Comparison of ENCODE assay signal across 15 mouse cellular contexts in genomic region chr16:95141510-95142394, GRCm38 (mm10).
DNase-seq lines count a peak whose midpoint lies in the region; ATAC-seq and TF ChIP-seq lines count a peak whose summit lies in the region.
"Had no signal": no experiment of that assay in that cellular context is flagged by ENCODE, and none has a peak within 500 bp of the region (broad histone marks: within the 10 kb centered on the region; RNA-seq: fewer than 3 reads in every experiment).

No protein-coding gene starts in this region.

- TF ChIP-seq CTCF in brain, embryonic 14.5 days (IDR thresholded peaks at IDR 0.05; ENCODE audit: borderline replicate concordance, extremely low read depth, insufficient read depth, insufficient read length), result no peak

- no peak overlapping the region for H3K4me3 ChIP-seq in hindbrain, embryonic 14.5 days (replicated peaks; ENCODE audit: low read length)
- H3K4me3 ChIP-seq in neural tube, embryonic 14.5 days (ENCODE audit: low read depth, low read length), result no peak overlapping the region
- H3K4me3 ChIP-seq: embryonic facial prominence, embryonic 15.5 days; heart, embryonic 13.5 days; limb, embryonic 12.5 days had no signal

- H3K36me3 ChIP-seq in hindbrain, embryonic 14.5 days (replicated peaks; ENCODE audit: control insufficient read depth, insufficient read depth), result no peaks in the 10 kb centered on the region
- H3K36me3 ChIP-seq in neural tube, embryonic 14.5 days (ENCODE audit: control insufficient read depth, insufficient read depth, low read length), result no peaks in the 10 kb centered on the region
- H3K36me3 ChIP-seq: embryonic facial prominence, embryonic 15.5 days; heart, embryonic 13.5 days; limb, embryonic 12.5 days had no signal

- H3K4me1 ChIP-seq in hindbrain, embryonic 14.5 days (replicated peaks; ENCODE audit: control insufficient read depth, insufficient read depth, low read length), result peaks cover 14% of the 10 kb centered on the region
- H3K4me1 ChIP-seq in neural tube, embryonic 14.5 days (ENCODE audit: control insufficient read depth, insufficient read depth, low read length), result peaks cover 7% of the 10 kb centered on the region; the same call in 1 of the 2 replicates
- H3K4me1 ChIP-seq: embryonic facial prominence, embryonic 15.5 days; heart, embryonic 13.5 days; limb, embryonic 12.5 days had no signal

- H3K4me2 ChIP-seq in hindbrain, embryonic 14.5 days (replicated peaks), result no peak overlapping the region
- no peak overlapping the region for H3K4me2 ChIP-seq in neural tube, embryonic 14.5 days (ENCODE audit: low read depth, low read length)
- H3K4me2 ChIP-seq: embryonic facial prominence, embryonic 15.5 days; heart, embryonic 13.5 days; limb, embryonic 12.5 days had no signal

- peak; percentile 14 for DNase-seq in layer of hippocampus, adult 11-12 months (ENCODE audit: low spot score)
- no peak for DNase-seq in layer of hippocampus, postnatal 10 days (ENCODE audit: low spot score in 2 of 2)
- DNase-seq in brain, embryonic 14.5 days (ENCODE audit: low read depth), result peak; percentile 72
- DNase-seq in hindbrain, embryonic 14.5 days (ENCODE audit: low spot score), result peak; percentile 38
- DNase-seq in embryo, embryonic 11 days, result no peak
- no peak for DNase-seq in left cerebral cortex, adult 9 months (ENCODE audit: low spot score in 2 of 2)
- DNase-seq: cerebellum, adult 11-12 months; kidney, adult 2 months; kidney, postnatal 25 days; lung, postnatal 14 days; thymus, postnatal 4 days had no signal

- H3K27me3 ChIP-seq in hindbrain, embryonic 14.5 days (ENCODE audit: control insufficient read depth, insufficient read depth, low read length), result no peaks in the 10 kb centered on the region
- no peaks in the 10 kb centered on the region for H3K27me3 ChIP-seq in neural tube, embryonic 14.5 days (ENCODE audit: control insufficient read depth, insufficient read depth, low read length)
- H3K27me3 ChIP-seq: embryonic facial prominence, embryonic 15.5 days; heart, embryonic 13.5 days; limb, embryonic 12.5 days had no signal

- ATAC-seq in hindbrain, embryonic 14.5 days (ENCODE audit: low FRiP score), result peak; percentile 80
- peak; percentile 82 for ATAC-seq in neural tube, embryonic 14.5 days (ENCODE audit: low read depth)

- H3K9me3 ChIP-seq in hindbrain, embryonic 14.5 days (ENCODE audit: control insufficient read depth, low read length), result no peaks in the 10 kb centered on the region
- H3K9me3 ChIP-seq in neural tube, embryonic 14.5 days (ENCODE audit: control insufficient read depth, low read length), result no peaks in the 10 kb centered on the region
- H3K9me3 ChIP-seq: embryonic facial prominence, embryonic 15.5 days; heart, embryonic 13.5 days; limb, embryonic 12.5 days had no signal

- no peak for TF ChIP-seq POLR2A in brain, embryonic 14.5 days (IDR thresholded peaks at IDR 0.05; ENCODE audit: borderline replicate concordance, extremely low read depth, insufficient read depth, insufficient read length, poor library complexity, severe bottlenecking)

- peak overlapping the region; percentile 68 for H3K27ac ChIP-seq in hindbrain, embryonic 14.5 days
- peak overlapping the region; percentile 66 for H3K27ac ChIP-seq in neural tube, embryonic 14.5 days (ENCODE audit: low read depth, low read length)
- H3K27ac ChIP-seq: embryonic facial prominence, embryonic 15.5 days; heart, embryonic 13.5 days; limb, embryonic 12.5 days had no signal

- H3K9ac ChIP-seq in hindbrain, embryonic 14.5 days, result no peak overlapping the region
- H3K9ac ChIP-seq in neural tube, embryonic 14.5 days (replicated peaks; ENCODE audit: low read depth, low read length), result no peak overlapping the region
- H3K9ac ChIP-seq: embryonic facial prominence, embryonic 15.5 days; heart, embryonic 13.5 days; limb, embryonic 12.5 days had no signal

- WGBS in hindbrain, embryonic 14.5 days, result 53% methylated on average over 8 of the region's 8 CpGs
- WGBS in neural tube, embryonic 14.5 days, result 40% methylated on average over 8 of the region's 8 CpGs

Comparison
In these comparisons a context has a peak if more than half of its experiments do, and no peak if none do; other contexts are left out.
1. DNase-seq: peak in layer of hippocampus, adult 11-12 months (single experiment), brain, embryonic 14.5 days (single experiment) and hindbrain, embryonic 14.5 days (single experiment); none in layer of hippocampus, postnatal 10 days (0 of 2), embryo, embryonic 11 days (single experiment) and left cerebral cortex, adult 9 months (0 of 2).